ENCODE assay signal across 8 mouse cellular contexts in the genomic region with DNA sequence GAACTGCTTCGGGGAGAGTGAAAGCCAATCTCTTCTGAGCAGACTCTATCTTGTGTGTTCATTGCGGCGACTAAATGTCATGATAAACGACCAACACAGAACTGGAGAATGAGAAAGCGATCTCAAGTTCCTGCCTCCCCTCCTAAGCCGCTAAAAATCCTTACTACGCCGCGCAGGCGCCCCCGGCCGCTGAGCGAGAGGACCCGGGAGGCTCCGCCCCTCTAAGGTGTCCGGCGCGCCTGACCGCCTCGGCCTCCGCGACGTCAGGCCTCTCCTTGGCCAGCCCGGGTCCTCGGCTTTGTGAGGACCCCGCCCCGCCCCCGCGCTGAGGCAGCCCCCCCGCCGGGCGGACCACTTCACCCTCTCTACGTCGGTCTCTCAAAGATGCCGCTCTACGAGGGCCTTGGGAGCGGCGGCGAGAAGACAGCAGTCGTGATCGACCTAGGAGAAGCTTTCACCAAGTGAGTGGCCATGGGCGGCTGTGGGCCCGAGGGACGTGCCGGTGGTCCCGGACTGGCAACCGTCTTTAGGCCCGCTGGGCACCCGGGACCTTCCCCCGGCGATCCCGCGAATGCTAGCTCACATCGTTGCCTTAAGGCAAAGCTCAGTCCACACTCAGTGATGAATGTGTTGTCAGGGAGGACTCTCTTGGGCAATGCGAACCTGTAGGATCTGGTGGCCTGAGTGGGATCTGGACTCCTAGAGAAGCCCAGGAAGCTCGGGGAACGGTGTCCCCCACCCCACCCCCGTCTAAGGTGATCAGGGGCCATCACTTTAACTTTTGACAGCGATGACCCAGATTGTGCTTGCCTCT. TPM values are rescaled to one million over a fixed set of nuclear protein-coding genes. Genes with fewer than 3 reads are reported as not detected.
DNase-seq lines count a peak whose midpoint lies in the region; ATAC-seq lines count a peak whose summit lies in the region.

A gene (plus strand): TSS at position 287 of the 814 bp plus-strand sequence.

- no peaks in the 10 kb centered on the region for H3K9me3 ChIP-seq in hindbrain, embryonic 12.5 days (replicated peaks)

- peak within 1 kb of the TSS; percentile 87 for H3K27ac ChIP-seq in hindbrain, embryonic 12.5 days

- H3K4me3 ChIP-seq in hindbrain, embryonic 12.5 days = peak within 1 kb of the TSS; percentile 89

- peaks cover 3% of the 10 kb centered on the region for H3K4me1 ChIP-seq in hindbrain, embryonic 12.5 days

- ATAC-seq in hindbrain, embryonic 12.5 days (ENCODE audit: low FRiP score) = peak; percentile 97

- under 1% methylated on average over 59 of the region's 59 CpGs for WGBS in hindbrain, embryonic 12.5 days

- H3K27me3 ChIP-seq in hindbrain, embryonic 12.5 days = no peaks in the 10 kb centered on the region

- peak within 1 kb of the TSS; percentile 64 for H3K4me2 ChIP-seq in hindbrain, embryonic 12.5 days (replicated peaks)

- H3K36me3 ChIP-seq in hindbrain, embryonic 12.5 days = peaks cover 9% of the 10 kb centered on the region

- peak; percentile 95 for DNase-seq in Muller cell, postnatal 12 days (ENCODE audit: inconsistent ontology term)
- DNase-seq in cerebellum, adult 9-11 months = peak; percentile 93
- peak; percentile 90 to 91 for DNase-seq in frontal cortex, postnatal 10 days (ENCODE audit: low spot score in 2 of 2)
- peak; percentile 87 to 92 for DNase-seq in layer of hippocampus, postnatal 14 days (ENCODE audit: low spot score in 2 of 2)
- peak; percentile 95 for DNase-seq in lung, postnatal 14 days
- peak; percentile 89 for DNase-seq in retina, adult 2 months (ENCODE audit: low read depth, low spot score)
- peak; percentile 94 to 95 for DNase-seq in thymus, postnatal 36 days

- peak within 1 kb of the TSS; percentile 93 for H3K9ac ChIP-seq in hindbrain, embryonic 12.5 days

RNA-seq across cellular contexts. Expression of the gene that starts here (rescaled TPM):
- polyA plus RNA-seq in hindbrain, embryonic 12.5 days (2016; fragmentation: Nextera tagmentation; extraction: Ambion mirVana) = 228 and 246 TPM in 2 replicates
- total RNA-seq in layer of hippocampus, postnatal 14 days (2021) = 100 to 1,000 TPM; 168 to 172 TPM

Comparison
In these comparisons a context has a peak if more than half of its experiments do, and no peak if none do; other contexts are left out.
1. Peak in every context shown above with its lines: DNase-seq, ATAC-seq, H3K4me3 ChIP-seq and H3K27ac ChIP-seq.